Comparison of ENCODE assay signal across 12 mouse cellular contexts in the genomic region with DNA sequence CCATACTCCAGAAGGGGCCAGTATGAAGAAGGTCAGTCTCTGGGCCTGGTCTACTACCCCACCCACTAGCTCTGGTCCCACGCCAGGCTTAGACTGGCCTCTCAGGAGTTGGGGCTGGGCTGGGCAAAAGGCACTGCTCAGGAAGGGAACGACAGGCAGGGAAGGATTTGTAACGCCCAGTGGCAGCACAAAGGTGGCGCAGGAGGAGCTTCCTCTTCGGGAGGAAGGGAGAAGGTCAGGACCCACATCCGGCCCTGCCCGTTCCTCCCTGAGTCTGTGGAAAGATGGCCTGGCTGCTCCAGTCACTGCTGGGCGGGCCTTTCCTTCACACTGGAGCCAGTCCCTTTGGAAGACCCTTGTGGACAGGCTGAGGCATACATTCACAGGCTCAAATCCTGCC. TPM values are rescaled to one million over a fixed set of nuclear protein-coding genes. Genes with fewer than 3 reads are reported as not detected.
A peak's percentile ranks its signal among the peaks of the same experiment; 100 is the strongest.
DNase-seq lines count a peak whose midpoint lies in the region; ATAC-seq and TF ChIP-seq lines count a peak whose summit lies in the region.
"Had no signal": no experiment of that assay in that cellular context is flagged by ENCODE, and none has a peak within 500 bp of the region (broad histone marks: within the 10 kb centered on the region; RNA-seq: fewer than 3 reads in every experiment).

No protein-coding gene starts in this region.

- no peak; the same call in 1 of the 2 replicates for TF ChIP-seq EP300 in lung, postnatal 0 days (IDR thresholded peaks at IDR 0.05)

- no peaks in the 10 kb centered on the region for H3K36me3 ChIP-seq in lung, postnatal 0 days (ENCODE audit: insufficient read depth, low read length)
- H3K36me3 ChIP-seq: liver, embryonic 13.5 days had no signal

- no peaks in the 10 kb centered on the region for H3K27me3 ChIP-seq in lung, postnatal 0 days (replicated peaks; ENCODE audit: insufficient read depth, low read length)
- H3K27me3 ChIP-seq: forebrain, embryonic 13.5 days; liver, embryonic 13.5 days had no signal

- ATAC-seq in lung, postnatal 0 days: peak; percentile 95
- no peak for ATAC-seq in megakaryocyte-erythroid progenitor cell, adult 5-6 weeks (replicated peaks; ENCODE audit: low FRiP score, low TSS enrichment, poor library complexity, severe bottlenecking)
- ATAC-seq: forebrain, embryonic 13.5 days had no signal

- TF ChIP-seq CTCF in lung, postnatal 0 days (IDR thresholded peaks at IDR 0.05): peak; percentile 47

- 0 out of 2 replicates have a peak overlapping the region, but pooled peaks have one; percentile 32 for H3K27ac ChIP-seq in lung, postnatal 0 days (ENCODE audit: low read length)
- H3K27ac ChIP-seq: forebrain, embryonic 13.5 days; liver, embryonic 13.5 days had no signal

- H3K9me3 ChIP-seq in lung, postnatal 0 days (ENCODE audit: low read length): no peaks in the 10 kb centered on the region
- H3K9me3 ChIP-seq: forebrain, embryonic 13.5 days; liver, embryonic 13.5 days had no signal

- peak; percentile 34 for DNase-seq in gastrocnemius, postnatal 25 days
- no peak for DNase-seq in gastrocnemius, postnatal 14 days
- peak; percentile 66 to 89 for DNase-seq in heart, adult 18-20 months
- DNase-seq in kidney, adult 18-20 months: peak; percentile 71
- peak; percentile 79 for DNase-seq in lung, postnatal 0 days (ENCODE audit: low spot score)
- no peak for DNase-seq in frontal cortex, postnatal 25 days (ENCODE audit: low spot score in 2 of 2)
- no peak for DNase-seq in cerebellum, adult 11 months
- DNase-seq: cerebellum, postnatal 25 days; liver, embryonic 13.5 days had no signal

- H3K9ac ChIP-seq in lung, postnatal 0 days (replicated peaks; ENCODE audit: low read depth): no peak overlapping the region
- H3K9ac ChIP-seq: forebrain, embryonic 13.5 days; liver, embryonic 13.5 days had no signal

- 38% methylated on average over 8 of the region's 8 CpGs for WGBS in lung, postnatal 0 days

- no peaks in the 10 kb centered on the region for H3K4me1 ChIP-seq in lung, postnatal 0 days (ENCODE audit: insufficient read depth, low read depth, low read length)
- H3K4me1 ChIP-seq: forebrain, embryonic 13.5 days; liver, embryonic 13.5 days had no signal

- intact Hi-C loops in gastrocnemius, postnatal 14 days (cut with DNase I; ENCODE audit: low total_unique reads): no loop called here

- no peak overlapping the region for H3K4me3 ChIP-seq in lung, postnatal 0 days (ENCODE audit: low read depth, low read length)
- H3K4me3 ChIP-seq: forebrain, embryonic 13.5 days; liver, embryonic 13.5 days had no signal

- H3K4me2 ChIP-seq in lung, postnatal 0 days (replicated peaks; ENCODE audit: low read depth, low read length): no peak overlapping the region
- H3K4me2 ChIP-seq: forebrain, embryonic 13.5 days; liver, embryonic 13.5 days had no signal

RNA-seq across cellular contexts. Expression of gene Gosr2, which starts 9.3 kb away (rescaled TPM):
- 10 to 100 TPM; 38.9 to 40.4 TPM for total RNA-seq in gastrocnemius, postnatal 25 days (2021)
- 10 to 100 TPM; 40.0 to 43.5 TPM for total RNA-seq in gastrocnemius, postnatal 14 days (2021)
- 10 to 100 TPM; 31.1 to 32.8 TPM for total RNA-seq in heart, adult 18-20 months (2021)
- polyA plus RNA-seq in lung, postnatal 0 days (2015; fragmentation: Nextera tagmentation; extraction: Ambion mirVana): 78.5 and 87.6 TPM in 2 replicates
- total RNA-seq in megakaryocyte-erythroid progenitor cell, adult 5-6 weeks (2014; fragmentation: Nextera tagmentation): 36.1 and 46.9 TPM in 2 replicates
- total RNA-seq in megakaryocyte-erythroid progenitor cell, adult 5-6 weeks (2017): 37.8 and 44.2 TPM in 2 replicates

RNA-seq across cellular contexts. Expression of gene Wnt9b, which starts 42.6 kb away (rescaled TPM):
- total RNA-seq in gastrocnemius, postnatal 25 days (2021): under 1 TPM in 1 of 2 experiments, not detected in 1; 0.08 TPM
- under 1 TPM in 1 of 2 experiments, not detected in 1; 0.09 TPM for total RNA-seq in gastrocnemius, postnatal 14 days (2021)
- under 1 TPM; 0.77 to 0.79 TPM for total RNA-seq in heart, adult 18-20 months (2021)
- polyA plus RNA-seq in lung, postnatal 0 days (2015; fragmentation: Nextera tagmentation; extraction: Ambion mirVana): 0.08 and 0.11 TPM in 2 replicates
- not detected in 2 replicates for total RNA-seq in megakaryocyte-erythroid progenitor cell, adult 5-6 weeks (2014; fragmentation: Nextera tagmentation)
- not detected in 2 replicates for total RNA-seq in megakaryocyte-erythroid progenitor cell, adult 5-6 weeks (2017)
- polyA plus RNA-seq: C2C12 had no signal

RNA-seq across cellular contexts. Expression of gene Rprml, which starts 57.6 kb away (rescaled TPM):
- total RNA-seq in gastrocnemius, postnatal 25 days (2021): not detected
- total RNA-seq in gastrocnemius, postnatal 14 days (2021): not detected
- not detected for total RNA-seq in heart, adult 18-20 months (2021)
- 0.18 and 0.19 TPM in 2 replicates for polyA plus RNA-seq in lung, postnatal 0 days (2015; fragmentation: Nextera tagmentation; extraction: Ambion mirVana)
- not detected in 2 replicates for total RNA-seq in megakaryocyte-erythroid progenitor cell, adult 5-6 weeks (2014; fragmentation: Nextera tagmentation)
- total RNA-seq in megakaryocyte-erythroid progenitor cell, adult 5-6 weeks (2017): not detected in 2 replicates
- polyA plus RNA-seq: C2C12; liver, embryonic 13.5 days had no signal

Comparison
In these comparisons a context has a peak if more than half of its experiments do, and no peak if none do; other contexts are left out.
1. DNase-seq: peak in gastrocnemius, postnatal 25 days (single experiment), heart, adult 18-20 months (2 of 2), kidney, adult 18-20 months (single experiment) and lung, postnatal 0 days (single experiment); none in gastrocnemius, postnatal 14 days (single experiment), frontal cortex, postnatal 25 days (0 of 2) and cerebellum, adult 11 months (single experiment).